Mouse (Mus musculus): Measurements from ENCODE around the gene Gusb. TPM values are rescaled to one million over a fixed set of nuclear protein-coding genes. Genes with fewer than 3 reads are reported as not detected.

Gusb gene
- polyA plus RNA-seq, 1 experiment from 2014 or later: 55.9 TPM

GRCm38 (mm10) chr5:130015104-130015503 lies 12.3 kb upstream of the Gusb start:
- no peak overlapping the region for H3K4me2 ChIP-seq (ENCODE audit: low read depth, severe bottlenecking)
- H3K9ac ChIP-seq (ENCODE audit: low read length): no peak overlapping the region
- H3K4me3 ChIP-seq (ENCODE audit: low read depth, low read length): no peak overlapping the region
- WGBS: 92% methylated on average over 3 of the region's 3 CpGs
- H3K27me3 ChIP-seq (ENCODE audit: control insufficient read depth, insufficient read depth, low read length): no peaks in the 10 kb centered on the region
- no peak for ATAC-seq (ENCODE audit: insufficient number of reproducible peaks, low FRiP score, low TSS enrichment, low read depth)
- peaks cover 5% of the 10 kb centered on the region for H3K36me3 ChIP-seq (ENCODE audit: control insufficient read depth, insufficient read depth, low read length)
- peaks cover 3% of the 10 kb centered on the region; the same call in 1 of the 2 replicates for H3K9me3 ChIP-seq (ENCODE audit: control insufficient read depth, low read length)
- H3K4me1 ChIP-seq (ENCODE audit: control insufficient read depth, insufficient read depth, low read length): no peaks in the 10 kb centered on the region
- no peak for DNase-seq (ENCODE audit: low spot score)
- no peak overlapping the region for H3K27ac ChIP-seq (replicated peaks; ENCODE audit: low read depth, low read length)

- no peak for ATAC-seq (ENCODE audit: insufficient number of reproducible peaks, low FRiP score, low TSS enrichment, low read depth)
- DNase-seq (ENCODE audit: low spot score): no peak
- 92% methylated on average over 5 of the region's 5 CpGs for WGBS
- Histone ChIP-seq H3K4me3 (ENCODE audit: low read depth, low read length) (no peak overlapping the region), H3K27ac (replicated peaks; ENCODE audit: low read depth, low read length) (no peak overlapping the region), H3K4me2 (ENCODE audit: low read depth, severe bottlenecking) (no peak overlapping the region), H3K9ac (ENCODE audit: low read length) (no peak overlapping the region), H3K27me3 (ENCODE audit: control insufficient read depth, insufficient read depth, low read length) (no peaks in the 10 kb centered on the region), H3K36me3 (ENCODE audit: control insufficient read depth, insufficient read depth, low read length) (peaks cover 5% of the 10 kb centered on the region), H3K9me3 (ENCODE audit: control insufficient read depth, low read length) (peaks cover 3% of the 10 kb centered on the region; the same call in 1 of the 2 replicates), H3K4me1 (ENCODE audit: control insufficient read depth, insufficient read depth, low read length) (no peaks in the 10 kb centered on the region)
Observed at GRCm38 (mm10) chr5:130010961-130011360, 8.1 kb upstream of the Gusb start.

GRCm38 (mm10) chr5:130009784-130010183 lies 6.9 kb upstream of the Gusb start:
- no peak for ATAC-seq (ENCODE audit: insufficient number of reproducible peaks, low FRiP score, low TSS enrichment, low read depth)
- Histone ChIP-seq H3K4me1 (ENCODE audit: control insufficient read depth, insufficient read depth, low read length) (no peaks in the 10 kb centered on the region), H3K4me2 (ENCODE audit: low read depth, severe bottlenecking) (no peak overlapping the region), H3K9me3 (ENCODE audit: control insufficient read depth, low read length) (peaks cover 3% of the 10 kb centered on the region; the same call in 1 of the 2 replicates), H3K9ac (ENCODE audit: low read length) (no peak overlapping the region), H3K36me3 (ENCODE audit: control insufficient read depth, insufficient read depth, low read length) (peaks cover 5% of the 10 kb centered on the region), H3K27me3 (ENCODE audit: control insufficient read depth, insufficient read depth, low read length) (no peaks in the 10 kb centered on the region), H3K27ac (replicated peaks; ENCODE audit: low read depth, low read length) (no peak overlapping the region), H3K4me3 (ENCODE audit: low read depth, low read length) (no peak overlapping the region)
- 90% methylated on average over 4 of the region's 4 CpGs for WGBS
- no peak for DNase-seq (ENCODE audit: low spot score)

- H3K9me3 ChIP-seq (ENCODE audit: control insufficient read depth, low read length): peaks cover 3% of the 10 kb centered on the region; the same call in 1 of the 2 replicates
- 84% methylated on average over 6 of the region's 6 CpGs for WGBS
- DNase-seq (ENCODE audit: low spot score) (no peak), ATAC-seq (ENCODE audit: insufficient number of reproducible peaks, low FRiP score, low TSS enrichment, low read depth) (no peak)
- H3K27me3 ChIP-seq (ENCODE audit: control insufficient read depth, insufficient read depth, low read length): no peaks in the 10 kb centered on the region
- no peak overlapping the region for H3K4me3 ChIP-seq (ENCODE audit: low read depth, low read length)
- no peaks in the 10 kb centered on the region for H3K4me1 ChIP-seq (ENCODE audit: control insufficient read depth, insufficient read depth, low read length)
- H3K4me2 ChIP-seq (ENCODE audit: low read depth, severe bottlenecking): no peak overlapping the region
- H3K9ac ChIP-seq (ENCODE audit: low read length): no peak overlapping the region
- peaks cover 5% of the 10 kb centered on the region for H3K36me3 ChIP-seq (ENCODE audit: control insufficient read depth, insufficient read depth, low read length)
- no peak overlapping the region for H3K27ac ChIP-seq (replicated peaks; ENCODE audit: low read depth, low read length)
Observed at GRCm38 (mm10) chr5:130008034-130008590, 5.3 kb upstream of the Gusb start.

GRCm38 (mm10) chr5:130007344-130007743 lies 4.5 kb upstream of the Gusb start:
- H3K4me2 ChIP-seq (ENCODE audit: low read depth, severe bottlenecking): no peak overlapping the region
- DNase-seq (ENCODE audit: low spot score) (no peak), ATAC-seq (ENCODE audit: insufficient number of reproducible peaks, low FRiP score, low TSS enrichment, low read depth) (no peak)
- peaks cover 5% of the 10 kb centered on the region for H3K36me3 ChIP-seq (ENCODE audit: control insufficient read depth, insufficient read depth, low read length)
- peaks cover 3% of the 10 kb centered on the region; the same call in 1 of the 2 replicates for H3K9me3 ChIP-seq (ENCODE audit: control insufficient read depth, low read length)
- no peaks in the 10 kb centered on the region for H3K4me1 ChIP-seq (ENCODE audit: control insufficient read depth, insufficient read depth, low read length)
- H3K4me3 ChIP-seq (ENCODE audit: low read depth, low read length): no peak overlapping the region
- WGBS: 90% methylated on average over 1 of the region's 1 CpGs
- H3K27ac ChIP-seq (replicated peaks; ENCODE audit: low read depth, low read length): no peak overlapping the region
- H3K9ac ChIP-seq (ENCODE audit: low read length): no peak overlapping the region
- H3K27me3 ChIP-seq (ENCODE audit: control insufficient read depth, insufficient read depth, low read length): no peaks in the 10 kb centered on the region

- ATAC-seq (ENCODE audit: insufficient number of reproducible peaks, low FRiP score, low TSS enrichment, low read depth) (0 out of 2 replicates have a peak, but pooled peaks have one; percentile 10), DNase-seq (ENCODE audit: low spot score) (no peak)
- Histone ChIP-seq H3K36me3 (ENCODE audit: control insufficient read depth, insufficient read depth, low read length) (no peaks in the 10 kb centered on the region), H3K27ac (replicated peaks; ENCODE audit: low read depth, low read length) (peak overlapping the region; percentile 77), H3K9ac (ENCODE audit: low read length) (no peak overlapping the region), H3K4me2 (ENCODE audit: low read depth, severe bottlenecking) (peak overlapping the region; percentile 70; the same call in 1 of the 2 replicates), H3K27me3 (ENCODE audit: control insufficient read depth, insufficient read depth, low read length) (no peaks in the 10 kb centered on the region), H3K4me1 (ENCODE audit: control insufficient read depth, insufficient read depth, low read length) (peaks cover 7% of the 10 kb centered on the region), H3K4me3 (ENCODE audit: low read depth, low read length) (peak overlapping the region; percentile 61; the same call in 1 of the 2 replicates), H3K9me3 (ENCODE audit: control insufficient read depth, low read length) (no peaks in the 10 kb centered on the region)
- 48% methylated on average over 7 of the region's 7 CpGs for WGBS
Observed at GRCm38 (mm10) chr5:130003229-130003628, 380 bp upstream of the Gusb start.

GRCm38 (mm10) chr5:130001356-130001987 lies 1.4 kb downstream of the Gusb start:
- 65% methylated on average over 5 of the region's 5 CpGs for WGBS
- peaks cover 7% of the 10 kb centered on the region for H3K4me1 ChIP-seq (ENCODE audit: control insufficient read depth, insufficient read depth, low read length)
- peak overlapping the region; percentile 70 for H3K4me2 ChIP-seq (ENCODE audit: low read depth, severe bottlenecking)

GRCm38 (mm10) chr5:130000735-130001134 lies 2.1 kb downstream of the Gusb start:
- Histone ChIP-seq H3K36me3 (ENCODE audit: control insufficient read depth, insufficient read depth, low read length) (no peaks in the 10 kb centered on the region; the same call in 1 of the 2 replicates), H3K27ac (replicated peaks; ENCODE audit: low read depth, low read length) (no peak overlapping the region), H3K4me2 (ENCODE audit: low read depth, severe bottlenecking) (no peak overlapping the region), H3K4me3 (ENCODE audit: low read depth, low read length) (no peak overlapping the region), H3K27me3 (ENCODE audit: control insufficient read depth, insufficient read depth, low read length) (no peaks in the 10 kb centered on the region), H3K9ac (ENCODE audit: low read length) (no peak overlapping the region), H3K4me1 (ENCODE audit: control insufficient read depth, insufficient read depth, low read length) (peaks cover 7% of the 10 kb centered on the region), H3K9me3 (ENCODE audit: control insufficient read depth, low read length) (no peaks in the 10 kb centered on the region)
- DNase-seq (ENCODE audit: low spot score) (no peak), ATAC-seq (ENCODE audit: insufficient number of reproducible peaks, low FRiP score, low TSS enrichment, low read depth) (no peak)
- WGBS: 93% methylated on average over 12 of the region's 12 CpGs

More at GRCm38 (mm10) chr5:130001356-130001987, 1.4 kb downstream of the Gusb start:
- ATAC-seq (ENCODE audit: insufficient number of reproducible peaks, low FRiP score, low TSS enrichment, low read depth): no peak
- no peaks in the 10 kb centered on the region; the same call in 1 of the 2 replicates for H3K36me3 ChIP-seq (ENCODE audit: control insufficient read depth, insufficient read depth, low read length)
- H3K27me3 ChIP-seq (ENCODE audit: control insufficient read depth, insufficient read depth, low read length): no peaks in the 10 kb centered on the region
- no peaks in the 10 kb centered on the region for H3K9me3 ChIP-seq (ENCODE audit: control insufficient read depth, low read length)
- DNase-seq (ENCODE audit: low spot score): no peak
- H3K4me3 ChIP-seq (ENCODE audit: low read depth, low read length): peak overlapping the region; percentile 61
- no peak overlapping the region for H3K27ac ChIP-seq (replicated peaks; ENCODE audit: low read depth, low read length)
- H3K9ac ChIP-seq (ENCODE audit: low read length): peak overlapping the region; percentile 77

Measured in limb, embryonic 11.5 days (tissue).